Mouse (Mus musculus) thymus, postnatal 4 days (tissue): ENCODE data around the gene Bad.

Experiments
- DNase-seq: peaks from one replicate; pipeline ENCODE4 v3.0.0; 2021

Bad gene

DNA sequence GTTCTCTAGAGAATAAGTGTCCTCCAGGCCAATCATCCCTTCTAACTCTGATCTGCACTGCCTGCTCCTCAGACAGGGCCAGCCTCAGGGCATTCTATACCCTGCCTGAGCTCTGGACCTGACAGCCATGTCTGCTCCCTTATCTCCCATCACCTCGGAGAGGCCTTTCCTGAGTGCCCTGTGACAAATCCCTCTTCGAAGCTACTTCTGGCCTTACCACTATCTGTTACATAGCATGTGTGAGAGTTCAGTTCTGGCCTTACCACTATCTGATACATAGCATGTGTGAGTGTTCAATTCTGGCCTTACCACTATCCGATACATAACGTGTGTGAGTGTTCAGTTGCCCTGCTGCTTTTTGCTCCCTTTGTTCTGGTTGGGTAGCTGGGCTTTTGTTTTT, 26.4 kb upstream of the Bad start:
- DNase-seq, result no peak

- DNase-seq, result no peak
Observed at GRCm38 (mm10) chr19:6916496-6916895, 25.2 kb upstream of the Bad start.

DNA sequence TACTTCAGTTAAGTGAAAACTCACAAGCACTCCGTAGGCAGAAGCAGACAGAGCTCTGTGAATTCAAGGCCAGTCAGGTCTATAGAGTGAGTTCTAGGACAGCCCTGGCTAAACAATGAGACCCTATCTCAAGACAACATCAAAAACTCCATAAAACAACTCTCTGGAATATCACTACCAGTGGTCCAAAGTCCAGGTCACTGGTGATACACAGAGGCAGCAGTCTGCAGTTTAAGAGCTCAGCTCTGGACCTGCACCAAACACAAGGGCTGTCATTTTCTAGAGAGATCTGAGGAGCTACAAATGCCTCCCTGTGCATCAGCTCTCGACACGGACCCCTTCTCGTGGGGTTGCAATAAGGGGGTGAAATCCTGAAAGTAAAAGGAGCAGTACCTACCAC, 23.3 kb upstream of the Bad start:
- DNase-seq, result no peak

- no peak for DNase-seq
Observed at GRCm38 (mm10) chr19:6919431-6919830, 22.2 kb upstream of the Bad start.

DNA sequence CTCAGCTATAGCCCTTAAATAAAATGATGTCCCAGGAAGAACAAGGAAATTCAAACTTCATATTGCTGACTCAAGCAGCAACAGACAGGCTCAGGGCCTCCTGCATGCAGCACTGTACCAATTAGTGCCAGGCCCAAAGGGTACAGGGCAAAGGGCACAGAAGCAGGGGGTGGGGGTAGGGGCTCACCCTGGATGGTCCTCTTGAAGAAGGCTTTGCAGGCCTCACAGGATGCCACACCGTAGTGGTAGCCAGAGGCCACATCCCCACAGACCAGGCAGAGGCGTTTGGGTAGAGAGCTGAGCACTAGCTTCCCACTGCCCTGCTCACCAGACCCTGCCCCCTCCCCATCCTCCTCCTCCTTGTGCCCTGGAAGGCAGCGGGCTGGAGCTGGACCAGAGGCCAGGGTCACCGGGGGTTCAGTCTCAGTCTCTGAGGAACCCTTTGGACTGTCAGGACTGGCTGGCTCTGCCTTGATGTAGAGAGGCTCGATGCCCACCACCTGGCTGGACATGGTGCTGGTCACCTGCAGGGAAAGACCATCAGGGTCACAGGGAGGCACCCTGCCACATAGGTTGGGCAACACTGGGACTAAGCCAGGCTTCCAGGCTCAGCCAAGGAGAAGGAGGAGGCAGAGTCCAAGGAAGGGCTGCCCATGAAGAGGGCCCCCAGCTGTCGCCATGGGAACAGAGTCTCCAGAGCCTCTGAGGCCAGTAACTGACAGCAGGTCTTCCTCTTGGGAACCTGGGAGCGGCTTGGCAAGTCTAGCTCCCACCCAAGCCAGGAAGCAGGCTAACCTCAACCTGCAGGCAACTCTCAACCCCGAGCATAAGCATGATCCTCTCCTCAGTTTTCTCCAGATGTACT, 21.6 kb upstream of the Bad start:
- peak; percentile 40 for DNase-seq

DNA sequence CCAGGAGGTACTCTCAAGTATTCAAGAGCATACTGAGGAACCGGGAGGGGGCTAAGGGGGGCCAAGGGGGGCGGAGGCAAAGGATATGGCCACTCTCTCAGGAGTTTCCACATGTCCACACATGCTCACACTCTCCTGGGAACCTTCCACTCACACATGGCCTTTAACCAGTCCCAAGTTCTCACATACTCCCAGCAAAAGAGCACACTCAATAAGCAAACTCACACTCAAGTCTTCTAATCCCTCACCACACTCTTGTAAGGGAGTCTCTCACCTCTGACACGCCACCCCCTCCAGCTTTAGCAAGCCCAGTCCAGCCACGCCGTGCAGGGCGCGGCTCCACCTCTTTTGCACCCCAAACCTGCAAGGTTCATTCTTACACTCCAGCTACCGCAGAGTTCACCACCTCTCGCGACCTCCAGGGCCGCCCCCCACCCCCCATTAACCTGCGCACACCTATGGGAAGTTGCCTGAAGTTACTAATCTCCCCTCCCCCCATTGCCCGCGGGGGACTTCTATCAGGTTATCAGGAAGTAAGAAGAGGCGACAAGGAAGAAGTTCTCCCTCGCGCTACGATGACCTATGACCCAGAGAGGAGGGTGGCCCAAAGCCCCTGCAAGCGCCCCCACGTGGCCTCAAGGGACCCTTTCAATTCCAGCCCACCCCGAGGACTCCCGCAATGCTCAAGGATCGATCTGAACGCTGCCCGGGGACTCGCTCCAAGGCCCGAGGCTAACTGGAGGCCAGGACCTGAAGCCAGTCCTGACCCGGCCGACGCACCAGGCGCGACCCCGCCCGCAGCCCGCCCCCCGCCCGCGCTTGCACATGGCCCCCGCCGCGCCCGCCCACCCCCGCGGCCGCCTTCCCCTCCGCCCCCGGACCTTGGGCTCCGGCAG, 20.7 kb upstream of the Bad start:
- DNase-seq, result peak; percentile 79

DNA sequence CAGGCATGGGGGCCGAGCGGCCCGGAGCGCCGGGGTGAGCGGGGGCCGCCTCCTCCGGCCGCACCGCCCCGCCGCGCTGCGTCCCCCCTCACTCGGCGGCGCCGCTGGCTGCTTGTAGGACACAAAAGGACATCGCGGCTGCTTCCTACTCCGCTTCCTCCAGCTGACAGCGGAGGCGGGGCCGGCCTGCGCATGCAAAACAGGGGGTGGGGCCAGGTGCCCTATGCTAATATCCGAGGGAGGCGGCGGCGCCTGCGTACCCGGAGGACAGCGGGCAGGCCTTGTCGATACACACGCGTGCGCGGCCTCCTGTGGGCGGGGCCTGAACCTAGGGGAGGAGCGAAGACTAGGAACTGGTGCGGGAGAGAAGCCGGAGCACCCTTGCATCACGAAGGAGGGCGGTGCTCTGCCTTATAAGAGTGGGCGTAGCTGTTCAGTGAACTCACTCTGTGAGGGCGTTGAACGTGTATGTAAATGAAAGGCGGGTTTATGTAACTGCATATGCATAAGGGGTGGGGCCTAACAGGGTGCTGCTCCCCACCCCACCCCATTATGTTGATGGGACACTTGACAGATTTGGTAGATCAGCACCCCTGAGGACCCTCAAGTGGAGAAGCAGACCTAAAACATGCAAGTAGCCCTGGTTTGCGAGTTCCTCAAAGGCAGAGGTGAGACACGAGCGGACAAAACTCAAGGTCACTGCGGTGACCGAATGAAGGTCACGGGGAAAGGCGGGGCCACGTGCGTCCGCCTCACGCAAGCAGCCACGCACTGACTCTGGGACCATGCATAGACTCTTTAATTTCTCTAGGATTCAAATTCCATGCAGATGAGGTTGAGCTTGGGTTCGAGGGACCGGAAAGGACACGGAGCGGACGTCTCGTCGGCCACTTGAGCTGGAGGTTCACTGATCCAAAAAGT, 19.8 kb upstream of the Bad start, which contains the start of gene Esrra:
Esrra (minus strand) TSS at position 167 of the 921 bp plus-strand sequence.
- DNase-seq, result peak; percentile 100

GRCm38 (mm10) chr19:6922901-6923735, 18.5 kb upstream of the Bad start:
- no peak for DNase-seq

DNA sequence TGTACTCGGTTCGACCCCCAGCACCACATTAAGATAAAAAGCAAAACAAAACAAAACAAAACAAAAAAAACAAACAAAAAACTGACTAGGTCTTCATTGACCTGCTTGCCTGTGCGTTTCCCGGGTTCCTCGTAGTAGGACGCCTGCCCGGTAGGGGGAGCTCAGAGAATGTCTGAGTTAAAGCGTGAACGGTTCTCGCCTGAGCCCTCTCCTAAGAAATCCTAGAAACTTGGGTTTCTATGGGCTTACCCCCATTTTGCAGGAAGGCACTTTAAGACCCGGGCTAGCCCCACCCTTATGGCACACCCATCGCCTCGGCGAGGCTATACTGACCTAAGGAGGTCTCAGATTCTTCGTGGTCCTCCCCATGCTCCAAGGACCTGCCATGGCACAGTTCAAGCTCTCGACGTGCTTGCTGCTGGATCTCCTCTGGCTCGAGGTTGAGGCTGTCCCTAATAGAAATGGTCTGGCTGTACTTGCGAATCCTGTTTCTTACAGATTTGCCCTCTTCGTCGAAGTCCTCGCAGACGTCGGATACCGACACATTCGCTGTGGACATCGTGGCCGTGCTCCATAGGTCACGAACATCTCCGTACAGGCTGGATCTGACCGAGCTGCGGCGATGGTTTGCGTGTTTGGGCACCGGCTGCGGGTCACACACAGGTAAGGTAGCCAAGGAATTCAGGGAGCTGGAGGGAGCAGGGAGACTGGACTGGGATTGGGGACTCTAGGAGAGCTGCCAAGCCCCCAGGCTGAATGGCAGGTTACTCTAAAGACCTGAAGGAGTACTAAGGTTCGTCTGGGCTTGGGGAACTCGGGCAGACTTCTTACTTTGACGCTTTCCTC, 17.0 kb upstream of the Bad start:
- DNase-seq, result peak; percentile 95

DNA sequence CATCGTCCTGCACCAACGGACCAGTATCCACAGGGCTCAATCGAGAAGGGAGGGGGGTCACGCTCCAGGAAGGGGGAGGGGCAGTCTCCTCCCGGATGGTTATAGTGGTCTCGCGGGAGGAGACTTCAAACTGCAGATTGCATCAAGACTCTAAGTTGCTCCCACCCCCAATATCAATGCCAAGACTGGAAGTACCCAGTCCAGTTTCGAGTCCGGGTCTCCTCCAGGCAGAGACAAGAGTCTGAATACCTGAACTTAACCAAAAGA, 16.4 kb upstream of the Bad start, which contains the start of gene Catsperz:
Catsperz (minus strand) TSS at position 74 of the 267 bp plus-strand sequence.
- no peak for DNase-seq

DNA sequence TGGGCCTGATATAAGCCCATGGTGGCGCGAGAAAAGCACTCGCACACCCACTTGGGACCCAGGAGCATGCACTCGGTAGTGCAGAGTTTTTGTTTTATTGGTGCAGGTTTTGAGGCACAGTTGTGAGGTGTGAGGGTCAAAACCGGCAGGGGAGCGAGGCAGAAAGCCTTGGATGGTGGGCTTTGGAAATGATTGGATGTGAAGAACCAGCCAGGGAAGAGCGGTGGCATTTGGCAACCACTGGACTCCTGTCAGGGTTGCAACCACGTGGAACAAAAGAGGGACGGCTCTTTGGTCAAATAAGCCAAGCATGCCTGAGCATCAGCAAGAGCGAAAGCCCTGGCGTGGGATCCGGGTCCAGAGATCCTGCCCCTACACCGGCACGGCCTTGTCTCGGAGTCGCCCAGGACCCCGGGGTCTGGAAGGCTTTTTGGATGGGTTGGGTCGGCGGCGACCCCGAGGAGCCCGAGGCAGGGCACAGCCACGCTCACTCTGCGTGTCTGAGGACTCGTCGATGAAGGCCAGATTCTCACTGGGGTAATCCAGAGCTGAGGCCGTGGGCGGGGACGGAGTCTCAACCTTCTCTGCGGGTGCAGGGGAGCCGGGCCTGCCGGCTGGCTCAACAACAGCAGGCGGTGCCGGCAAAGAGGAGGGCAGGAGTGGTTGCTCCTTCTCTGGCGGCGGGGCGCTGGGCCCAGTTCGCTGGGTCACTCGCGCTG, 15.9 kb upstream of the Bad start:
- DNase-seq, result peak; percentile 37

DNA sequence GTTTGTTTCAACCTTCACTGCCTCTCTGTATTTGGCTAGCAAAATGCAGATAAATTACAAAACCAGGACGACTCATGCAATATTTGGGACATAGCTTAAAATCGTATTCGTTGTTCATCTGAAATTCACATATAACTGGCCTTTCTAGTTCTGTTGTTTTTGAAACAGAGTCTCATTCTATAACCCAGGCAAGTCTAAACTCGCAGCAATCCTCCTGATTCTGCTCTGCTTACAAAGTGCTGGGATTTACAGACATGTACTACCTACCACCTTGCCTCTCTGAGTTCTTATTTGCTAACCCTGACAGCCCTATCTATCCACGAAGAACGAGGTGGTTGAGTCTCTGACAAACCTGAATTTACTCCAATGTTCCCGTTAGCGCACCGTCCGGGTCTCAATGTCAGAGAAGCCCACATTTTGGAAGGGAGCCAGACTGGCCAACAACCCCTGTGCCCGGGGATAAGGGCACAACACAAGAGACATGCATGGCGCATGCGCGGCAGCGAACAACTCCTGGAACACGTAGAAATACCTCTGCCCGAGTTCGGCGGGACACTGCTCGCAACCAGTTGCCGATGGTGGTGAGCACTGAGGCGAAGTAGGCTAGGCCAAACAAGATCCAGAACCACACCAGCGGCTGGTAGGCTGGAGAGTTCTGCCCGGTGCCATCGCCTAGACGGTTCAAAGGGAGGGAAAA, 15.0 kb upstream of the Bad start:
- DNase-seq, result peak; percentile 52

DNA sequence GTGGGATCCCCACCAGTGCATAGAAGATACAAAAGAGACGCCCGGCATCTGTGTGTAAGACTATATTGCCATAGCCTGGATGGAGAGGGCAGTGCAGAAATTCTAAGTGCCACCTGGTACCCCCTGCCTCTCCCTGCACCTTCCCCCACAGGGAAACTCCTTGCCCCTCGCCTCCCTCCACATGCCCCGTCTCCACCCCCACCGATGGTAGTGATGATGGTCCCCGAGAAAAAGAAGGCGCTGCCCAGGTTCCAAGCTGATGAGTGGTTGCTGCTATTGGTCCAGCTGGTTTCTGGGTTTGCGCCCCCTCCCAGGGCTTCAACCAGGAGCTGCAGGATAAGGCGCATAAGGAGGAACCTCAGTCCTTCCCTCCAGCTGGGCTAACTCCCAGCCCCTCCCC, 13.6 kb upstream of the Bad start:
- DNase-seq, result no peak

GRCm38 (mm10) chr19:6931002-6931401, 10.7 kb upstream of the Bad start:
- DNase-seq, result no peak

DNA sequence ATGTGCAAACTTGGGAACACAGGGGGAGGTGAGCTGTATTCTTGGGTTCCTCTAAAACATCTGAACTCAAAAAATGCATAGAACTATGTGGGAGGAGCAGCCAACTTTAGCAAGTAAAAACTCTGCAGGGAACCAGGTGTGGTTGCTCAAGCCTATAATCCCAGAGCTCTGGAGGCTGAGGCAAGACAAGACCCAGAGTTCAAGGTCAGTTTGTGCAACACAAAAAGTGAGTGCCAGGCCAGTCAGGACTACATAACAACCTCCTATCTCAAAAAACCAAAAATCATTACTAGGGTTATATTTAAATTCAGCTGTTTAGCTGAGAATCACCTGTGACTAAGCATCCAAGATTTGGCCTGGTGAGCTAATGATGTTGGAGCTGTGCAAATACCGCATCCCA, 9.6 kb upstream of the Bad start:
- no peak for DNase-seq

GRCm38 (mm10) chr19:6933102-6933435, 8.6 kb upstream of the Bad start:
- no peak for DNase-seq

- peak; percentile 40 for DNase-seq
Observed at GRCm38 (mm10) chr19:6933436-6934194, 8.0 kb upstream of the Bad start.

DNA sequence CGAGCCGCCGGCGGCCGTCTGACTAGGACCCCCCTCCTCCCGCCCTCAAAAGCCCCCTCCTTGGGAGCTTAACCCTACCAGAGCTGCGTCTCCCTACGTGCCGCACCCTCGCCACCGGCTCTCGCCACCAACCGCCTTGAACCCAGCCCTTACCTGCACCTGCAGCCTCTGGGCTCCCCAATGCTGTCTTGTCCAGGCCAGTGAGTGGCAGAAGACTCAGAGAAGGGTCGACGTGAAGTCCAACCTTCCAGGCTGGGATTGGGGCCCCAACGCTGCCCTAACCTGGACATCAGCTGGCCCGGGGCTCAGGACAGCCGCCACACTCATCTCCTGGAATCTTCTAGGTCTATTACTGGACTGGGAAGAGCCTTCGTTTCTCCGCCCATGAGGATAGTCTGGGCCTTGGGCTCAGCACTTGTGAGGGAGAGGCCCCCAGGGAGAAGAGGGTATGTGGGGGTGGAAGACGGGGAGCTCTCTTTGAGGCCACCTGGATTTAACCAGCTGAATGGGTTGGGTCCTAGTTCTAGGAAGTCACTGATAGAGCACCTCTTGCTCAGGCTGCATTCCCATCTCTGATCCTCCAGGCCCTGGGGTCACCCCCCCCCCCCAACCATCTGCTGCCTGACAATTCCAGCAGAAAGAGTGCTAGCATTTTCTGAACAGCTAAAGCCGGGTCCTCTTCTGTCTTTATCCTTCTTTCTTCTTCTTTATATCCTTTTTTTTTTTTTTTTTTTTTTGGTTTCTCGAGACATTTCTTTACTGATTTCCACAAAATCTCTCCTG, 7.3 kb upstream of the Bad start, which contains the start of gene Kcnk4:
Kcnk4 (minus strand) TSS at position 321 of the 783 bp plus-strand sequence.
- no peak for DNase-seq
